Mouse (Mus musculus) brain, embryonic 14.5 days (tissue): ENCODE measurements around the gene Gm28042.

Experiments used
- CTCF ChIP-seq: fragments of 200-500 bp; IDR thresholded peaks from 2 replicates; pipeline ENCODE4 v1.5.1; 2012; ENCODE audit warnings: inconsistent platforms, mild to moderate bottlenecking, moderate library complexity, borderline replicate concordance; ENCODE audit not compliant: insufficient read depth, insufficient read length; ENCODE audit errors: extremely low read depth
- POLR2A ChIP-seq: fragments of 200-500 bp; IDR thresholded peaks from 2 replicates; pipeline ENCODE4 v1.6.1; 2012; ENCODE audit warnings: mild to moderate bottlenecking, inconsistent platforms, borderline replicate concordance; ENCODE audit not compliant: poor library complexity, insufficient read depth, insufficient read length, severe bottlenecking; ENCODE audit errors: extremely low read depth

GRCm38 (mm10) chr2:120007680-120008210 lies 19.5 kb upstream of the Gm28042 start:
- TF ChIP-seq POLR2A: no peak
- TF ChIP-seq CTCF: no peak
